Mouse (Mus musculus): ENCODE data around the gene Cep170b. TPM values are rescaled to one million over a fixed set of nuclear protein-coding genes. Genes with fewer than 3 reads are reported as not detected.
A peak's percentile ranks its signal among the peaks of the same experiment; 100 is the strongest.

The Cep170b gene
- polyA plus RNA-seq, 1 experiment from 2014 or later = 6.6 TPM

- DNase-seq (ENCODE audit: low spot score) = no peak
Observed at GRCm38 (mm10) chr12:112745716-112746115, 25.5 kb downstream of the Cep170b start.

GRCm38 (mm10) chr12:112746461-112746807, 26.2 kb downstream of the Cep170b start:
- Histone ChIP-seq H3K36me3 (0 out of 2 replicates have a peak, but pooled peaks cover 6% of the 10 kb centered on the region), H3K27me3 (ENCODE audit: insufficient read depth, poor library complexity, severe bottlenecking) (peaks cover 6% of the 10 kb centered on the region; the same call in 1 of the 2 replicates), H3K27ac (no peak overlapping the region), H3K9me3 (no peaks in the 10 kb centered on the region), H3K4me3 (no peak overlapping the region), H3K4me1 (peaks cover 43% of the 10 kb centered on the region)
- DNase-seq (ENCODE audit: low spot score) = no peak
- WGBS = 81% methylated on average over 4 of the region's 4 CpGs

More at GRCm38 (mm10) chr12:112745716-112746115, 25.5 kb downstream of the Cep170b start:
- Histone ChIP-seq H3K36me3 (0 out of 2 replicates have a peak, but pooled peaks cover 6% of the 10 kb centered on the region), H3K4me3 (no peak overlapping the region), H3K27ac (0 out of 2 replicates have a peak overlapping the region, but pooled peaks have one; percentile 13), H3K27me3 (ENCODE audit: insufficient read depth, poor library complexity, severe bottlenecking) (no peaks in the 10 kb centered on the region), H3K9me3 (no peaks in the 10 kb centered on the region), H3K4me1 (peaks cover 45% of the 10 kb centered on the region)
- WGBS = 81% methylated on average over 10 of the region's 10 CpGs

GRCm38 (mm10) chr12:112746808-112747605, 26.8 kb downstream of the Cep170b start:
- Histone ChIP-seq H3K27me3 (ENCODE audit: insufficient read depth, poor library complexity, severe bottlenecking) (peaks cover 6% of the 10 kb centered on the region; the same call in 1 of the 2 replicates), H3K9me3 (no peaks in the 10 kb centered on the region), H3K4me3 (peak overlapping the region; percentile 13; the same call in 1 of the 2 replicates), H3K27ac (peak overlapping the region; percentile 49), H3K4me1 (peaks cover 38% of the 10 kb centered on the region), H3K36me3 (0 out of 2 replicates have a peak, but pooled peaks cover 6% of the 10 kb centered on the region)
- WGBS = 22% methylated on average over 10 of the region's 10 CpGs
- no peak for DNase-seq (ENCODE audit: low spot score)

GRCm38 (mm10) chr12:112747606-112747970, 27.3 kb downstream of the Cep170b start:
- no peak for DNase-seq (ENCODE audit: low spot score)
- 71% methylated on average over 8 of the region's 8 CpGs for WGBS
- H3K36me3 ChIP-seq = 0 out of 2 replicates have a peak, but pooled peaks cover 6% of the 10 kb centered on the region
- H3K27ac ChIP-seq = peak overlapping the region; percentile 49; the same call in 1 of the 2 replicates
- no peaks in the 10 kb centered on the region for H3K9me3 ChIP-seq
- peaks cover 6% of the 10 kb centered on the region; the same call in 1 of the 2 replicates for H3K27me3 ChIP-seq (ENCODE audit: insufficient read depth, poor library complexity, severe bottlenecking)
- peaks cover 37% of the 10 kb centered on the region for H3K4me1 ChIP-seq
- 0 out of 2 replicates have a peak overlapping the region, but pooled peaks have one; percentile 13 for H3K4me3 ChIP-seq

- no peak overlapping the region for H3K4me3 ChIP-seq
- peaks cover 6% of the 10 kb centered on the region; the same call in 1 of the 2 replicates for H3K27me3 ChIP-seq (ENCODE audit: insufficient read depth, poor library complexity, severe bottlenecking)
- peaks cover 12% of the 10 kb centered on the region for H3K4me1 ChIP-seq
- no peak overlapping the region for H3K27ac ChIP-seq
- no peaks in the 10 kb centered on the region for H3K9me3 ChIP-seq
- WGBS = 81% methylated on average over 12 of the region's 12 CpGs
- DNase-seq (ENCODE audit: low spot score) = no peak
- H3K36me3 ChIP-seq = no peaks in the 10 kb centered on the region
Observed at GRCm38 (mm10) chr12:112750976-112751375, 30.7 kb downstream of the Cep170b start.

GRCm38 (mm10) chr12:112752399-112752798, 32.1 kb downstream of the Cep170b start:
- Histone ChIP-seq H3K9me3 (no peaks in the 10 kb centered on the region), H3K27ac (no peak overlapping the region), H3K4me1 (peaks cover 5% of the 10 kb centered on the region), H3K4me3 (no peak overlapping the region), H3K27me3 (ENCODE audit: insufficient read depth, poor library complexity, severe bottlenecking) (peaks cover 6% of the 10 kb centered on the region; the same call in 1 of the 2 replicates), H3K36me3 (no peaks in the 10 kb centered on the region)
- 53% methylated on average over 2 of the region's 2 CpGs for whole genome bisulfite sequencing
- no peak for DNase-seq (ENCODE audit: low spot score)

- no peaks in the 10 kb centered on the region for H3K36me3 ChIP-seq
- DNase-seq (ENCODE audit: low spot score) = peak; percentile 61
Observed at GRCm38 (mm10) chr12:112755900-112756299, 35.6 kb downstream of the Cep170b start.

GRCm38 (mm10) chr12:112757896-112758295, 37.6 kb downstream of the Cep170b start:
- 79% methylated on average over 5 of the region's 5 CpGs for WGBS
- H3K36me3 ChIP-seq = no peaks in the 10 kb centered on the region
- H3K4me3 ChIP-seq = no peak overlapping the region
- DNase-seq (ENCODE audit: low spot score) = peak; percentile 56
- no peaks in the 10 kb centered on the region for H3K27me3 ChIP-seq (ENCODE audit: insufficient read depth, poor library complexity, severe bottlenecking)
- H3K4me1 ChIP-seq = peaks cover 4% of the 10 kb centered on the region; the same call in 1 of the 2 replicates
- H3K9me3 ChIP-seq = no peaks in the 10 kb centered on the region
- H3K27ac ChIP-seq = no peak overlapping the region

More at GRCm38 (mm10) chr12:112755900-112756299, 35.6 kb downstream of the Cep170b start:
- Histone ChIP-seq H3K27me3 (ENCODE audit: insufficient read depth, poor library complexity, severe bottlenecking) (peaks cover 4% of the 10 kb centered on the region; the same call in 1 of the 2 replicates), H3K4me3 (no peak overlapping the region), H3K9me3 (no peaks in the 10 kb centered on the region), H3K4me1 (peaks cover 4% of the 10 kb centered on the region; the same call in 1 of the 2 replicates), H3K27ac (no peak overlapping the region)
- 71% methylated on average over 4 of the region's 4 CpGs for WGBS

- no peaks in the 10 kb centered on the region for H3K36me3 ChIP-seq
- H3K4me1 ChIP-seq = peaks cover 4% of the 10 kb centered on the region; the same call in 1 of the 2 replicates
- H3K4me3 ChIP-seq = no peak overlapping the region
- 75% methylated on average over 3 of the region's 3 CpGs for WGBS
- no peaks in the 10 kb centered on the region for H3K9me3 ChIP-seq
- H3K27ac ChIP-seq = no peak overlapping the region
- H3K27me3 ChIP-seq (ENCODE audit: insufficient read depth, poor library complexity, severe bottlenecking) = peaks cover 3% of the 10 kb centered on the region; the same call in 1 of the 2 replicates
- DNase-seq (ENCODE audit: low spot score) = peak; percentile 54
Observed at GRCm38 (mm10) chr12:112759471-112759870, 39.2 kb downstream of the Cep170b start.

GRCm38 (mm10) chr12:112760154-112760926, 40.1 kb downstream of the Cep170b start, which contains the start of gene Pld4:
Gene Pld4, plus strand, starts transcription at chr12:112760655.
- Histone ChIP-seq H3K4me1 (peaks cover 4% of the 10 kb centered on the region; the same call in 1 of the 2 replicates), H3K27ac (no peak within 1 kb of the TSS), H3K9me3 (no peaks in the 10 kb centered on the region), H3K27me3 (ENCODE audit: insufficient read depth, poor library complexity, severe bottlenecking) (peaks cover 3% of the 10 kb centered on the region; the same call in 1 of the 2 replicates), H3K4me3 (no peak within 1 kb of the TSS), H3K36me3 (no peaks in the 10 kb centered on the region)
- DNase-seq (ENCODE audit: low spot score) = peak; percentile 55
- WGBS = 40% methylated on average over 4 of the region's 4 CpGs

- H3K4me1 ChIP-seq = peaks cover 4% of the 10 kb centered on the region; the same call in 1 of the 2 replicates
- WGBS = 73% methylated on average over 4 of the region's 4 CpGs
Observed at GRCm38 (mm10) chr12:112761411-112761810, 41.2 kb downstream of the Cep170b start.

GRCm38 (mm10) chr12:112762018-112762417, 41.8 kb downstream of the Cep170b start:
- Histone ChIP-seq H3K27ac (no peak overlapping the region), H3K36me3 (no peaks in the 10 kb centered on the region), H3K27me3 (ENCODE audit: insufficient read depth, poor library complexity, severe bottlenecking) (peaks cover 3% of the 10 kb centered on the region; the same call in 1 of the 2 replicates), H3K4me3 (no peak overlapping the region), H3K9me3 (no peaks in the 10 kb centered on the region), H3K4me1 (peaks cover 5% of the 10 kb centered on the region; the same call in 1 of the 2 replicates)
- 78% methylated on average over 3 of the region's 3 CpGs for WGBS
- peak; percentile 67 for DNase-seq (ENCODE audit: low spot score)

More at GRCm38 (mm10) chr12:112761411-112761810, 41.2 kb downstream of the Cep170b start:
- Histone ChIP-seq H3K9me3 (no peaks in the 10 kb centered on the region), H3K36me3 (no peaks in the 10 kb centered on the region), H3K4me3 (no peak overlapping the region), H3K27ac (no peak overlapping the region), H3K27me3 (ENCODE audit: insufficient read depth, poor library complexity, severe bottlenecking) (peaks cover 3% of the 10 kb centered on the region; the same call in 1 of the 2 replicates)
- DNase-seq (ENCODE audit: low spot score) = no peak

All from heart, embryonic 10.5 days (tissue).